Mouse (Mus musculus) WW6 (cell line): ENCODE data around the gene Atp9a.

ENCODE experiments used
- DNase-seq: peaks from one replicate; pipeline ENCODE4 v3.0.0-alpha.2; 2013; ENCODE audit warnings: low read depth, low spot score

The Atp9a gene

GRCm38 (mm10) chr2:168682721-168683120, 59.5 kb downstream of the Atp9a start:
- DNase-seq, result no peak

GRCm38 (mm10) chr2:168681531-168681930, 60.7 kb downstream of the Atp9a start:
- DNase-seq, result no peak

- DNase-seq, result no peak
Observed at GRCm38 (mm10) chr2:168679381-168680199, 62.6 kb downstream of the Atp9a start.

DNA sequence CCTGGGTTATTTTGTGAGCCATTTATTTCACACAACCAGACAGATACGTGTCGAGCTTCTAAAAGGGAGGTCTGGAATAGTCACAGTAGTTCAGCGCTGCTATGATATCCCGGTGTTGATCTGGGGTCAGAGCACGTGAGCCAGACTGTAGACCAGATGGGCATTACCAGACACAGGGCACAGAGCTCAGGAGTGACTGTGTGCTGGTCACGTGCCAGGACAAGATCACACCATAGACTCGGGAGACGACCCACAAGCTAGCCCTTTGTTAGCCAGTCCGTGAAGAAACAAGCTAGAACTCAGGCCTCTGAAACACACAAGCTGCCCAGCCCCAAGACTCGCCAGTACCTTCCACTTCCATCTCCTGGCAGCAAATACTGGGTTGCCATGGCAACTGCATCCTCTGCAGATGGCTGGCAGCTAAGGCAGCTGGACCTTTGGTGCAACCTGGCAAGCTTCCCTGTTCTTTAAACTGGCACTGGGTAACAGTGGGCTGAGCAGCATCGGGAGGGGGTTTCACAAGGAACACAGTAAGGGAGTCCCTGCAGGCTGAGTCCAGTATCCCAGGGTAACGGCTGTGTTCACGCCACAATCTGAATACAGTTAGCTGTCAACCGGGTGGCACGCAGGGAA, 63.4 kb downstream of the Atp9a start:
- no peak for DNase-seq

GRCm38 (mm10) chr2:168677650-168678049, 64.6 kb downstream of the Atp9a start:
- no peak for DNase-seq

DNA sequence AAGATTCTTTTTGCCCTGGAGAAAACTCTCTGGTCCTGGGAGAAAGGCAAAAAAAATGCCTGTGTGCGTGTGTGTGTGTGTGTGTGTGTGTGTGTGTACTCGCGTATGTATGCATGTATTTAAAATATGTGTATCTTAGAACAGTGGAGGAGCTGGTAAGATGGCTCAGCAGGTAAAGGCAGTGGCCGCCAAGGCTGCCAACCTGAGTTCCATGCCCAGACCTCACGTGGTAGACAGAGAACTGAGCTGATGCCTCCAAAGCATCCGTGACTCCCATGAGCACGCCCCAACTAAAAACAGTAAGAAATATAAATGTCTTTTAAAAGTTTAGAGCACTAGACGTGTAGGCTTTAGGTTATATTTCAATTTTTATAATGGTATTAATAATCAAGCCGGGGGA, 70.5 kb downstream of the Atp9a start:
- no peak for DNase-seq

- no peak for DNase-seq
Observed at GRCm38 (mm10) chr2:168670241-168670640, 72.0 kb downstream of the Atp9a start.

GRCm38 (mm10) chr2:168669762-168670161, 72.4 kb downstream of the Atp9a start:
- DNase-seq, result no peak

- no peak for DNase-seq
Observed at GRCm38 (mm10) chr2:168667745-168668144, 74.5 kb downstream of the Atp9a start.

GRCm38 (mm10) chr2:168665680-168666079, 76.5 kb downstream of the Atp9a start:
- no peak for DNase-seq

GRCm38 (mm10) chr2:168663716-168664115, 78.5 kb downstream of the Atp9a start:
- DNase-seq, result no peak

GRCm38 (mm10) chr2:168663216-168663615, 79.0 kb downstream of the Atp9a start:
- DNase-seq, result no peak

DNA sequence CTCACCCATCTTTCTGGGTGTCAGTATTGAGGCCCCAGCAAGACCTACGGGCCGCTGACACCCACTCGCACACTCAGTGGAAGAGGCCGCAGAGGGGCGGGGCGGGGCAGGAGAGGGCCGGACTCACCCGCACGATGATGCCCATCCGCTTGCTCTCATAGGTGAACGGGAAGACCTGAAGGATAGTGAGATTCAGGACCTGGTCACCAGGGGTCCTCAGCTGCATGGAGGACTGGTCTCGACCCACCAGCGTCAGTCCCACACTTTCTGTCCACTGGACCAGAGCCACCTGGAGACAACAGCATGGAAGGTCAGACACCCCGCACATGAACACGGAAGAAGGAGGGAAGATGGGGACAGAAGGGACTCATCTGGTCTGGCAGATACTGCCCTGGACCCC, 80.4 kb downstream of the Atp9a start:
- no peak for DNase-seq

GRCm38 (mm10) chr2:168660344-168660743, 81.9 kb downstream of the Atp9a start:
- DNase-seq, result no peak

DNA sequence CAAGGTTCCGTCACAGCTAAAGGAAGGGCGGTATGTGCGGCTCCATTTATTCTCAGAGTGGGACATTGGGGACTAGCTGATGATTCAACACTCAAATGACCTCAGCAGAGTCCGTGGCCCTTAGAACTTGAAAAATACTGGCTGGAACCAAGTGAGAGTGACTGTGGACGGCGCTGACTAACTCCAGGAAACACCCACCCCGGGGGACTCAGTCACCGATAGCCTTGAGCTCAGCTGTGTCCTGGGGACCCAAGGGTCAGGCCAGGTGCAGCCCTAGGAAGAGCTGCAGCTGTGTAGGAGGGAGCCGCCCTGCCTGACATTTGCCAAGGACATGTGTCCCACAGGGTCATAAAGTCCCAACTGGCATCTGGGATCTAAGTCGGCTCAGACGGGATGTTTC, 83.7 kb downstream of the Atp9a start:
- DNase-seq, result no peak

- DNase-seq, result no peak
Observed at GRCm38 (mm10) chr2:168656569-168657308, 85.5 kb downstream of the Atp9a start.

- DNase-seq, result no peak
Observed at GRCm38 (mm10) chr2:168654983-168655669, 87.1 kb downstream of the Atp9a start.

- no peak for DNase-seq
Observed at GRCm38 (mm10) chr2:168654482-168654881, 87.7 kb downstream of the Atp9a start.

GRCm38 (mm10) chr2:168651757-168652156, 90.5 kb downstream of the Atp9a start:
- DNase-seq, result no peak

GRCm38 (mm10) chr2:168648171-168648570, 94.0 kb downstream of the Atp9a start:
- no peak for DNase-seq

DNA sequence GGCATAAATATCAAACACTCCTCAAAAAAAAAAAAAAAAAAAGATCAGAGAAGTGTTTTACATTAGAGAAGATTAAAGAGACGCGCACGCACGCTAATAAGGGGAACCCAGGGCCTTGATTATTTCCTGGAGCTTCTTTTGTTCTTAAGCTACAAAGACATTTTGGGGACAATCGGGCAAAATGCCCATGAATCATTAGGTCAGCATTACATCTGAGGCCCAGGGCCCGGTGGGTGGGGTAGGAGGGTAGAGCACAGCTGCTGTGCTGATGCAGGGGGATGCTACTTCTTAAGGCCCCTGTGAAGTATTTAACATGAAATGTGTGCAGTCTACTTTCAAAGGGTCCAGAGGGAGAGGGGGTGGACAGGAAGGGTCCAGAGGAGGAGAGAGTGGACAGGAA, 97.4 kb downstream of the Atp9a start:
- no peak for DNase-seq
